Mouse (Mus musculus) lung, postnatal 0 days (tissue): ENCODE measurements around the gene Alg14.

Experiments used
- CTCF ChIP-seq: IDR thresholded peaks from 2 replicates; pipeline ENCODE4 v1.5.1; 2016; ENCODE audit warnings: antibody characterized with exemption, mild to moderate bottlenecking
- EP300 ChIP-seq: IDR thresholded peaks from 2 replicates; pipeline ENCODE4 v1.6.1; 2016; ENCODE audit warnings: antibody characterized with exemption, mild to moderate bottlenecking, control low read depth

DNA sequence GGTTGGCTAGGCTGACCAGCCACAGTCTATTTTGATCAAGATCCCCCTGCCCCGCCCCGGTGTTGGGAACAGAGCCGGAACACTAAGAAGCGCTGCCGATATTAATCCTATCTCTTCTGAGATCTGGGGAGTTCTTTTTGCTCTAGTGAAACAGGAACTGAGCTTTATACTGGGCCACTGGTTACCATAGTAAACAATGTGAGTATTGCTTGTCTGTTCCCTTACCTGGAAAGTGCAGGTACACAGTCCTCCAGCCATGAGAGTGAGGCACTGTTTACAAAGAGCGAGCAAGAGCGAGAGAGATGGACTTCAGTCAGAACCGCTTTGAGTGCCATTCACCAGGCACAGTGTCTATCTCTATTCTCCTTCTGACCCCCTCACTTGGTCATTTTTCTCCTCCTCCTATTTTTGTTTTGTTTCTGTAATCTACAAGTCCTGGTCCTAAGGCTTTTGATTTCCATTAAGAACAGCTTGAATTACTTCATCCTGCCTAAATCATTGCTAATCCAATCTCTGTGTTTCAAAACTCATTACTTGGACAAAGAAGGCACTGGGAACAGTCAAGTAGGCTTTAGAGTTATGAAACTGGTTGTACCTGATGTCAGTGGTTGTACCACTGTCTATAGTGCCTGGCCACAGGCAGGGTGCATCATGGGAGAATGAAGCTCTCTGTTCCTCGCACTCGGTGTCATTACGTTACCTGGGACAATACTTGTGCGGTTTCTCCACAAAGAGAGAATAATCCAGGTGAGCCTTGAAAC is 55.1 kb downstream of the Alg14 start:
- TF ChIP-seq EP300 (no peak), CTCF (no peak)
